Mouse (Mus musculus): ENCODE data around the gene Gnai2. TPM values are rescaled to one million over a fixed set of nuclear protein-coding genes. Genes with fewer than 3 reads are reported as not detected.

The Gnai2 gene
- polyA plus RNA-seq, 1 experiment from 2014 or later: 358 TPM

- Histone ChIP-seq H3K9me3 (ENCODE audit: control insufficient read depth, low read length) (no peaks in the 10 kb centered on the region), H3K4me1 (ENCODE audit: control insufficient read depth, insufficient read depth, low read length) (peaks cover 28% of the 10 kb centered on the region), H3K4me2 (ENCODE audit: low read depth, severe bottlenecking) (no peak overlapping the region), H3K9ac (ENCODE audit: low read length) (no peak overlapping the region), H3K27me3 (ENCODE audit: control insufficient read depth, insufficient read depth, low read length) (no peaks in the 10 kb centered on the region), H3K27ac (replicated peaks; ENCODE audit: low read depth, low read length) (no peak overlapping the region), H3K36me3 (ENCODE audit: control insufficient read depth, insufficient read depth, low read length) (peaks cover 21% of the 10 kb centered on the region; the same call in 1 of the 2 replicates), H3K4me3 (ENCODE audit: low read depth, low read length) (no peak overlapping the region)
- WGBS: 96% methylated on average over 2 of the region's 2 CpGs
- DNase-seq (ENCODE audit: low spot score) (no peak), ATAC-seq (ENCODE audit: insufficient number of reproducible peaks, low FRiP score, low TSS enrichment, low read depth) (no peak)
These were observed 62.9 kb downstream of the Gnai2 start for GRCm38 (mm10) chr9:107572327-107572662.

GRCm38 (mm10) chr9:107571534-107572326, 63.4 kb downstream of the Gnai2 start:
- H3K27me3 ChIP-seq (ENCODE audit: control insufficient read depth, insufficient read depth, low read length): no peaks in the 10 kb centered on the region
- DNase-seq (ENCODE audit: low spot score): no peak
- no peaks in the 10 kb centered on the region for H3K9me3 ChIP-seq (ENCODE audit: control insufficient read depth, low read length)
- H3K9ac ChIP-seq (ENCODE audit: low read length): no peak overlapping the region
- WGBS: 93% methylated on average over 22 of the region's 22 CpGs
- no peak for ATAC-seq (ENCODE audit: insufficient number of reproducible peaks, low FRiP score, low TSS enrichment, low read depth)
- no peak overlapping the region for H3K4me3 ChIP-seq (ENCODE audit: low read depth, low read length)
- H3K36me3 ChIP-seq (ENCODE audit: control insufficient read depth, insufficient read depth, low read length): peaks cover 21% of the 10 kb centered on the region; the same call in 1 of the 2 replicates
- H3K4me1 ChIP-seq (ENCODE audit: control insufficient read depth, insufficient read depth, low read length): peaks cover 29% of the 10 kb centered on the region
- H3K4me2 ChIP-seq (ENCODE audit: low read depth, severe bottlenecking): no peak overlapping the region
- H3K27ac ChIP-seq (replicated peaks; ENCODE audit: low read depth, low read length): no peak overlapping the region

- Histone ChIP-seq H3K27me3 (ENCODE audit: control insufficient read depth, insufficient read depth, low read length) (no peaks in the 10 kb centered on the region), H3K4me2 (ENCODE audit: low read depth, severe bottlenecking) (peak overlapping the region; percentile 93), H3K9me3 (ENCODE audit: control insufficient read depth, low read length) (no peaks in the 10 kb centered on the region), H3K27ac (replicated peaks; ENCODE audit: low read depth, low read length) (no peak overlapping the region), H3K36me3 (ENCODE audit: control insufficient read depth, insufficient read depth, low read length) (peaks cover 23% of the 10 kb centered on the region; the same call in 1 of the 2 replicates), H3K4me3 (ENCODE audit: low read depth, low read length) (peak overlapping the region; percentile 84), H3K9ac (ENCODE audit: low read length) (0 out of 2 replicates have a peak overlapping the region, but pooled peaks have one; percentile 1), H3K4me1 (ENCODE audit: control insufficient read depth, insufficient read depth, low read length) (peaks cover 23% of the 10 kb centered on the region)
- 94% methylated on average over 21 of the region's 21 CpGs for WGBS
- DNase-seq (ENCODE audit: low spot score) (no peak), ATAC-seq (ENCODE audit: insufficient number of reproducible peaks, low FRiP score, low TSS enrichment, low read depth) (no peak)
These were observed 64.3 kb downstream of the Gnai2 start for GRCm38 (mm10) chr9:107570845-107571244.

GRCm38 (mm10) chr9:107570016-107570415, 65.2 kb downstream of the Gnai2 start:
- Histone ChIP-seq H3K4me3 (ENCODE audit: low read depth, low read length) (peak overlapping the region; percentile 84), H3K4me1 (ENCODE audit: control insufficient read depth, insufficient read depth, low read length) (peaks cover 23% of the 10 kb centered on the region), H3K27ac (replicated peaks; ENCODE audit: low read depth, low read length) (no peak overlapping the region; the same call in 1 of the 2 replicates), H3K36me3 (ENCODE audit: control insufficient read depth, insufficient read depth, low read length) (peaks cover 23% of the 10 kb centered on the region; the same call in 1 of the 2 replicates), H3K9ac (ENCODE audit: low read length) (peak overlapping the region; percentile 89), H3K27me3 (ENCODE audit: control insufficient read depth, insufficient read depth, low read length) (no peaks in the 10 kb centered on the region), H3K9me3 (ENCODE audit: control insufficient read depth, low read length) (no peaks in the 10 kb centered on the region), H3K4me2 (ENCODE audit: low read depth, severe bottlenecking) (peak overlapping the region; percentile 93)
- no peak for DNase-seq (ENCODE audit: low spot score)
- WGBS: 61% methylated on average over 13 of the region's 13 CpGs
- no peak for ATAC-seq (ENCODE audit: insufficient number of reproducible peaks, low FRiP score, low TSS enrichment, low read depth)

GRCm38 (mm10) chr9:107569270-107569669, 65.9 kb downstream of the Gnai2 start:
- H3K4me3 ChIP-seq (ENCODE audit: low read depth, low read length): peak overlapping the region; percentile 84
- no peaks in the 10 kb centered on the region for H3K9me3 ChIP-seq (ENCODE audit: control insufficient read depth, low read length)
- peak overlapping the region; percentile 93 for H3K4me2 ChIP-seq (ENCODE audit: low read depth, severe bottlenecking)
- 1% methylated on average over 19 of the region's 23 CpGs for WGBS
- H3K9ac ChIP-seq (ENCODE audit: low read length): peak overlapping the region; percentile 89
- DNase-seq (ENCODE audit: low spot score): no peak
- peaks cover 23% of the 10 kb centered on the region; the same call in 1 of the 2 replicates for H3K36me3 ChIP-seq (ENCODE audit: control insufficient read depth, insufficient read depth, low read length)
- ATAC-seq (ENCODE audit: insufficient number of reproducible peaks, low FRiP score, low TSS enrichment, low read depth): peak; percentile 63; the same call in 1 of the 2 replicates
- peaks cover 23% of the 10 kb centered on the region for H3K4me1 ChIP-seq (ENCODE audit: control insufficient read depth, insufficient read depth, low read length)
- H3K27me3 ChIP-seq (ENCODE audit: control insufficient read depth, insufficient read depth, low read length): no peaks in the 10 kb centered on the region
- peak overlapping the region; percentile 73 for H3K27ac ChIP-seq (replicated peaks; ENCODE audit: low read depth, low read length)

- peaks cover 21% of the 10 kb centered on the region; the same call in 1 of the 2 replicates for H3K36me3 ChIP-seq (ENCODE audit: control insufficient read depth, insufficient read depth, low read length)
- H3K27me3 ChIP-seq (ENCODE audit: control insufficient read depth, insufficient read depth, low read length): no peaks in the 10 kb centered on the region
- H3K9me3 ChIP-seq (ENCODE audit: control insufficient read depth, low read length): no peaks in the 10 kb centered on the region
- peak overlapping the region; percentile 93 for H3K4me2 ChIP-seq (ENCODE audit: low read depth, severe bottlenecking)
- peak; percentile 88 for DNase-seq (ENCODE audit: low spot score)
- peak overlapping the region; percentile 84 for H3K4me3 ChIP-seq (ENCODE audit: low read depth, low read length)
- peak; percentile 77 for ATAC-seq (ENCODE audit: insufficient number of reproducible peaks, low FRiP score, low TSS enrichment, low read depth)
- peaks cover 26% of the 10 kb centered on the region for H3K4me1 ChIP-seq (ENCODE audit: control insufficient read depth, insufficient read depth, low read length)
- H3K9ac ChIP-seq (ENCODE audit: low read length): peak overlapping the region; percentile 89
- WGBS: under 1% methylated on average over 41 of the region's 41 CpGs
- peak overlapping the region; percentile 73 for H3K27ac ChIP-seq (replicated peaks; ENCODE audit: low read depth, low read length)
These were observed 66.6 kb downstream of the Gnai2 start for GRCm38 (mm10) chr9:107568331-107569261.

GRCm38 (mm10) chr9:107567702-107568319, 67.4 kb downstream of the Gnai2 start, which contains the start of gene Hyal2:
TSS of gene Hyal2 (plus strand) at chr9:107567945.
- Histone ChIP-seq H3K36me3 (ENCODE audit: control insufficient read depth, insufficient read depth, low read length) (peaks cover 18% of the 10 kb centered on the region; the same call in 1 of the 2 replicates), H3K27me3 (ENCODE audit: control insufficient read depth, insufficient read depth, low read length) (no peaks in the 10 kb centered on the region), H3K27ac (replicated peaks; ENCODE audit: low read depth, low read length) (peak within 1 kb of the TSS; percentile 73), H3K9me3 (ENCODE audit: control insufficient read depth, low read length) (no peaks in the 10 kb centered on the region), H3K4me3 (ENCODE audit: low read depth, low read length) (peak within 1 kb of the TSS; percentile 84), H3K4me1 (ENCODE audit: control insufficient read depth, insufficient read depth, low read length) (peaks cover 26% of the 10 kb centered on the region), H3K4me2 (ENCODE audit: low read depth, severe bottlenecking) (peak within 1 kb of the TSS; percentile 93), H3K9ac (ENCODE audit: low read length) (peak within 1 kb of the TSS; percentile 89)
- DNase-seq (ENCODE audit: low spot score) (peak; percentile 43), ATAC-seq (ENCODE audit: insufficient number of reproducible peaks, low FRiP score, low TSS enrichment, low read depth) (no peak)
- 5% methylated on average over 18 of the region's 18 CpGs for WGBS

GRCm38 (mm10) chr9:107566855-107567254, 68.3 kb downstream of the Gnai2 start:
- no peak for ATAC-seq (ENCODE audit: insufficient number of reproducible peaks, low FRiP score, low TSS enrichment, low read depth)
- Histone ChIP-seq H3K9me3 (ENCODE audit: control insufficient read depth, low read length) (no peaks in the 10 kb centered on the region), H3K36me3 (ENCODE audit: control insufficient read depth, insufficient read depth, low read length) (peaks cover 10% of the 10 kb centered on the region; the same call in 1 of the 2 replicates), H3K9ac (ENCODE audit: low read length) (no peak overlapping the region), H3K27ac (replicated peaks; ENCODE audit: low read depth, low read length) (no peak overlapping the region), H3K4me3 (ENCODE audit: low read depth, low read length) (no peak overlapping the region), H3K4me2 (ENCODE audit: low read depth, severe bottlenecking) (no peak overlapping the region), H3K27me3 (ENCODE audit: control insufficient read depth, insufficient read depth, low read length) (no peaks in the 10 kb centered on the region), H3K4me1 (ENCODE audit: control insufficient read depth, insufficient read depth, low read length) (peaks cover 26% of the 10 kb centered on the region)
- no peak for DNase-seq (ENCODE audit: low spot score)
- 76% methylated on average over 3 of the region's 3 CpGs for WGBS
